Mouse (Mus musculus) layer of hippocampus, adult 18-20 months (tissue): ENCODE data around the gene Hyal1. TPM values are rescaled to one million over a fixed set of nuclear protein-coding genes. Genes with fewer than 3 reads are reported as not detected.
"Not testable (repeated sequence)": the region's sequence is repeated elsewhere in the genome, so short reads cannot be mapped to it uniquely, and the experiment has no call there.

Experiments
- DNase-seq, 2 experiments: peaks; one replicate each; pipeline ENCODE4 v3.0.0; 2022; ENCODE audit warnings: low spot score in 2 of 2
- total RNA-seq, 2 experiments: library from RNA; stranded (reverse); gene quantifications; 2 replicates each; pipeline ENCODE4 v1.2.3; 2021

Hyal1 gene
- total RNA-seq, 2 experiments from 2014 or later: 5.1 to 7.3 TPM

- no peak for DNase-seq
Measured at GRCm38 (mm10) chr9:107571534-107572326, 5.0 kb upstream of the Hyal1 start.

- no peak for DNase-seq
Measured at GRCm38 (mm10) chr9:107572327-107572662, 4.4 kb upstream of the Hyal1 start.

- not testable (repeated sequence) for DNase-seq
Measured at GRCm38 (mm10) chr9:107573774-107574173, 3.0 kb upstream of the Hyal1 start.

- no peak for DNase-seq
Measured at GRCm38 (mm10) chr9:107575579-107576356, 959 bp upstream of the Hyal1 start.

DNA sequence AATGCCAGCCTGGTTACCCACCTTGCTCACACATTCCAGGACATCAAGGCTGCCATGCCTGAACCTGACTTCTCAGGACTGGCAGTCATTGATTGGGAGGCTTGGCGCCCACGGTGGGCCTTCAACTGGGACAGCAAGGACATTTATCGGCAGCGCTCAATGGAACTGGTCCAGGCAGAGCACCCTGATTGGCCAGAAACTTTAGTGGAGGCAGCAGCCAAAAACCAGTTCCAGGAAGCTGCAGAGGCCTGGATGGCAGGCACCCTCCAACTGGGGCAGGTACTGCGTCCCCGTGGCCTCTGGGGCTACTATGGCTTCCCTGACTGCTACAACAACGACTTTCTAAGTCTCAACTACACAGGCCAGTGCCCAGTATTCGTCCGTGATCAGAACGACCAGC, 1.1 kb downstream of the Hyal1 start:
- DNase-seq: no peak

DNA sequence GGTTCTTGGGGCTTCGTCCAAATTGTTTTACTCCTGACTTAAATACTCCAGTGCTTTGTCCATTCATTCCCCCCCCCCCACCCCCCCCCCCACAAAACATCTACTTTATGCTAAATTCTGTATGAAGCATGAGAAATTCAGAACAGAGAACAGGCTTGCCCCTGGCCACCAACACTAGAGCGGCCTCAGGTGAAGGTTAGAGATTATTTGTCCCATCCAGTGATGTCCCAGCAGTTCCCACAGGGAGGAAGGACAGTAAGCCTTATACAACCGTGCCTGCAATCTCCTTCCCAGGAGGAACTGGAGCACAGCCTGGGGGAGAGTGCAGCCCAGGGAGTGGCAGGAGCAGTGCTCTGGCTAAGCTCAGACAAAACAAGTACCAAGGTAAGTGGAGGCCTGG, 1.9 kb downstream of the Hyal1 start, which contains the start of gene Naa80:
Gene Naa80 (plus strand): TSS at position 301 of the 400 bp plus-strand sequence.
- DNase-seq: no peak

- peak in 1 of 2 experiments; percentile 72 for DNase-seq
Measured at GRCm38 (mm10) chr9:107579023-107579900, 2.5 kb downstream of the Hyal1 start.

GRCm38 (mm10) chr9:107580501-107581317, 4.0 kb downstream of the Hyal1 start, which contains the start of gene Hyal3:
Gene Hyal3 (plus strand): TSS chr9:107580818.
- DNase-seq: peak; percentile 88 to 93

- DNase-seq: no peak
Measured at GRCm38 (mm10) chr9:107581584-107581983, 4.9 kb downstream of the Hyal1 start.

DNA sequence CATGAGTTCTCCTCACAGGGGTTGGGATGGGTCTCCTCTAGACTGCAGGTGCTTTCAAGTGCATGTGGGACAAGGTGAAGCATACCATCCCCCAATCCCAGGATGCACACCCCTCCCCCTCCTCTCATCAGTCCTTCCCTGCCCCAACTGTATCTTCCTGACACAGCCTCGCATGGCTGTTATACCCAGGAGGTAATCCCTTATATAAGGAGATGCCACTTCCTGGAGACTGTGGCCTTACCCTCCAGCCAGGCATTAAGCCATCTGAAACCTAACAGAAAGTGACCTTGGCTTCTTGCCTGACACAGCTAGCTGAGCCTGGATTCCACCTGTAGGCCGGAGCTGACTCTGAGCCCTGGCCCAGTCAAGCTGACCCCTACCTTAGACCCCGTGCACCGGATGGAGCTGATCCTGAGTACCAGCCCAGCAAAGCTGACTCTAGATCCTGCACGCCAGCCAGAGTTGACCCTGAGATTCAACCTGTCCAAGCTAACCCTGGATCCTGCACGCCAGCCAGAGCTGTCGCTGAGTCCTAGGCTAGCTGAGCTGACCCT, 5.9 kb downstream of the Hyal1 start:
- DNase-seq: no peak

GRCm38 (mm10) chr9:107583174-107583573, 6.4 kb downstream of the Hyal1 start:
- no peak for DNase-seq

- DNase-seq: no peak
Measured at GRCm38 (mm10) chr9:107586504-107586903, 9.8 kb downstream of the Hyal1 start.

GRCm38 (mm10) chr9:107586974-107587832, 10.5 kb downstream of the Hyal1 start, which contains the start of gene Ifrd2:
Gene Ifrd2 (plus strand): TSS chr9:107587642.
- peak; percentile 97 to 99 for DNase-seq

DNA sequence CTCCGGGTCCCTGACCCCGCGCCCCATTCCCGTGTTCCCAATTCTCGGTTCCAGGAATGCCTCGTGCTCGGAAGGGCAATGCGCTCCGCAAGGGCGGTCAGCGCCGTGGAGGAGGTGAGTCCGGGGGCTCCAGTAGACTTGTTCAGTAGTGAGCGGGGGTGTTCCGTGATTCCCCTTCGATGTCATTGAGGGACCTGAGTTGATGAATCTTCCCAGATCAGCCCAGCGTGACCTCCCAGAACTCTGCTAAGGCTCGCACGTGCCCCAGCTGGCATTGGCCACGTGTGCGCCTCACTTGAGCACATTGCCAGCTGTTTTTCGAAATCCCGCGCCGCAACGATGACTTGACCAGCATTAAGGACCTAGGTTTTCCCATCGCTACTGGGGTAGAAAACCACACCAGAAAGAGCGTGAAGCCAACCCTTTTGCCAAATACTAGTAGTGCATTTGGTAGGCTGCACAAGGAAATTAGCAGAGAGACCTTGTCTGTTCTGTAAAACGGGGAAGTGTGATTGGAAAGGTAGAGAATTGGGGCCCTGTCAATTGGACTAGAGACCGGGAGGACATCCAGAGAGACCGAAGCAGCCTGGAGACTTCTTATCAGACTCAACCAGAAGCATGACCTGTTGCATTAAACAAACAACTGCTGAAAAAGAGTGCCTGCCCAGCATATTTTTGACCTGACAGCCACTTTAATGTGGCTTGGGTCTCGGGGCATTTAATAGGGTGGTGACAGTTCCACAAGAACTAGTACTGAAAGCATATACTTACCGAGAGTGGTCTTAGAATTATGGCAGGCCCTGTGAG, 11.3 kb downstream of the Hyal1 start:
- no peak for DNase-seq

GRCm38 (mm10) chr9:107590058-107590772, 13.5 kb downstream of the Hyal1 start:
- DNase-seq: no peak

DNA sequence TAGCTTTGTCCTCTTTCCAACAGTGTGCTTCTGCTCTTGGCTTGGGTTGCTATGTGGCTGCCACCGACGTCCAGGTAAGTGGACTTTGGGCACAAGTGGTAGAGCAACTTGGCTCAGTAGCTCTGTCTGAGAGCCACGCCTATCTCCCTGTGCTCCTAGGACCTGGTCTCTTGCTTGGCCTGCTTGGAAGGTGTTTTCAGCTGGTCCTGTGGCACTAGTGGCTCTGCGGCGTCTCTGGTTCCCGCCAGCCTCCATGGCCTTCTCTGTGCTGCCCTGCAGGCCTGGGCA, 14.0 kb downstream of the Hyal1 start:
- no peak for DNase-seq

GRCm38 (mm10) chr9:107593101-107593976, 16.6 kb downstream of the Hyal1 start:
- no peak for DNase-seq
